Comparison of ENCODE assay signal across 8 mouse cellular contexts in genomic region chr1:36473211-36473780, GRCm38 (mm10). TPM values are rescaled to one million over a fixed set of nuclear protein-coding genes. Genes with fewer than 3 reads are reported as not detected.
DNase-seq lines count a peak whose midpoint lies in the region; ATAC-seq and TF ChIP-seq lines count a peak whose summit lies in the region.

No protein-coding gene starts in this region.

- 66% methylated on average over 10 of the region's 10 CpGs for WGBS in heart, embryonic 13.5 days

- H3K4me3 ChIP-seq in heart, embryonic 13.5 days, result peak overlapping the region; percentile 75
- peak overlapping the region; percentile 78 to 84; a peak in 3 of 4 replicates for H3K4me3 ChIP-seq in MEL (ENCODE audit: control insufficient read depth in 1 of 2, insufficient read depth in 1 of 2, low read depth in 2 of 2, low read length in 2 of 2)
- H3K4me3 ChIP-seq in megakaryocyte, embryonic 14.5 days (replicated peaks), result peak overlapping the region; percentile 100

- no peaks in the 10 kb centered on the region for H3K36me3 ChIP-seq in heart, embryonic 13.5 days
- H3K36me3 ChIP-seq in MEL (ENCODE audit: control insufficient read depth in 1 of 2, insufficient read depth in 2 of 2, low read length in 2 of 2), result peaks cover 0 to 20% of the 10 kb centered on the region in 2 experiments; a peak in 2 of 4 replicates
- H3K36me3 ChIP-seq in megakaryocyte, embryonic 14.5 days (replicated peaks; ENCODE audit: low read length), result peaks cover 44% of the 10 kb centered on the region

- H3K4me2 ChIP-seq in heart, embryonic 13.5 days, result peak overlapping the region; percentile 94

- H3K9ac ChIP-seq in heart, embryonic 13.5 days, result peak overlapping the region; percentile 60
- no peak overlapping the region for H3K9ac ChIP-seq in MEL (ENCODE audit: control insufficient read depth, low read depth, low read length, poor library complexity, severe bottlenecking)

- TF ChIP-seq EP300 in MEL (IDR thresholded peaks at IDR 0.05; ENCODE audit: low read depth in 1 of 2, low read length in 2 of 2), result no peak

- H3K9me3 ChIP-seq in heart, embryonic 13.5 days, result no peaks in the 10 kb centered on the region
- H3K9me3 ChIP-seq in MEL (replicated peaks; ENCODE audit: insufficient read depth, low read length), result no peaks in the 10 kb centered on the region
- no peaks in the 10 kb centered on the region for H3K9me3 ChIP-seq in megakaryocyte, embryonic 14.5 days

- intact Hi-C loops in left cerebral cortex, postnatal 14 days (cut with DNase I), result no loop called here
- intact Hi-C loops in left cerebral cortex, postnatal 10 days (cut with DNase I), result loop anchor here (5.0 to 10.0 kb wide), 2 partner anchors 41 to 108 kb away; partner anchors contain the start of gene Kansl3

- peaks cover 16% of the 10 kb centered on the region for H3K79me2 ChIP-seq in MEL (ENCODE audit: control insufficient read depth, insufficient read depth, low read length, poor library complexity)

- H3K4me1 ChIP-seq in heart, embryonic 13.5 days, result peaks cover 70% of the 10 kb centered on the region
- H3K4me1 ChIP-seq in MEL (ENCODE audit: control insufficient read depth in 1 of 2, insufficient read depth in 2 of 2, low read length in 2 of 2), result peaks cover 5 to 44% of the 10 kb centered on the region in 2 experiments
- peaks cover 93% of the 10 kb centered on the region for H3K4me1 ChIP-seq in megakaryocyte, embryonic 14.5 days

- no peak for TF ChIP-seq POLR2A in MEL (IDR thresholded peaks at IDR 0.05; ENCODE audit: control insufficient read depth in 1 of 2, insufficient read depth in 1 of 2, low read depth in 1 of 2, low read length in 2 of 2, poor library complexity in 1 of 2)

- no peak for TF ChIP-seq CTCF in MEL (IDR thresholded peaks at IDR 0.05 in 2 of 3, conservative IDR thresholded peaks at IDR 0.05 in 1 of 3; ENCODE audit: control insufficient read depth in 1 of 3, insufficient read depth in 1 of 3, low read depth in 2 of 3, low read length in 3 of 3, poor library complexity in 1 of 3, severe bottlenecking in 1 of 3)

- H3K27me3 ChIP-seq in heart, embryonic 13.5 days (replicated peaks), result no peaks in the 10 kb centered on the region; the same call in 1 of the 2 replicates
- no peaks in the 10 kb centered on the region for H3K27me3 ChIP-seq in MEL (ENCODE audit: control insufficient read depth in 1 of 2, insufficient read depth in 2 of 2, low read length in 2 of 2)
- peaks cover 2% of the 10 kb centered on the region for H3K27me3 ChIP-seq in megakaryocyte, embryonic 14.5 days (replicated peaks)

- DNase-seq in heart, adult 8-10 months (ENCODE audit: low spot score), result no peak
- DNase-seq in MEL (ENCODE audit: low read depth, low spot score), result peak; percentile 56
- no peak for DNase-seq in left cerebral cortex, postnatal 14 days (ENCODE audit: low spot score in 2 of 2)
- no peak for DNase-seq in left cerebral cortex, postnatal 10 days (ENCODE audit: extremely low spot score in 1 of 2, low spot score in 2 of 2)
- no peak for DNase-seq in urinary bladder, postnatal 25 days (ENCODE audit: low spot score)

- no peak for TF ChIP-seq RAD21 in MEL (IDR thresholded peaks at IDR 0.05; ENCODE audit: low read depth, low read length)

- H3K27ac ChIP-seq in heart, embryonic 13.5 days (replicated peaks), result no peak overlapping the region
- H3K27ac ChIP-seq in MEL (ENCODE audit: control insufficient read depth, low read depth, low read length), result no peak overlapping the region

- no peak for ATAC-seq in heart, embryonic 13.5 days (ENCODE audit: extremely low read depth, insufficient number of reproducible peaks, low FRiP score, low TSS enrichment)
- ATAC-seq in granulocyte monocyte progenitor cell, adult 5-6 weeks (replicated peaks; ENCODE audit: poor library complexity, severe bottlenecking), result peak; percentile 20

TF ChIP-seq in MEL, 35 proteins besides CTCF, POLR2A, EP300 and RAD21:
- TF ChIP-seq GATA1 (IDR thresholded peaks at IDR 0.05; ENCODE audit: low read depth, low read length) (0 out of 2 replicates have a peak, but pooled peaks have one; percentile 9), ETS1 (IDR thresholded peaks at IDR 0.05; ENCODE audit: low read depth, low read length) (no peak), TAL1 (IDR thresholded peaks at IDR 0.05; ENCODE audit: low read length) (peak; percentile 11; the same call in 1 of the 2 replicates), RCOR1 (IDR thresholded peaks at IDR 0.05; ENCODE audit: low read depth, low read length) (peak; percentile 22; the same call in 1 of the 2 replicates), TCF12 (IDR thresholded peaks at IDR 0.05; ENCODE audit: low read depth, low read length) (0 out of 2 replicates have a peak, but pooled peaks have one; percentile 7), MEF2A (IDR thresholded peaks at IDR 0.05; ENCODE audit: extremely low read depth, insufficient replicate concordance, low read depth, low read length, poor library complexity, severe bottlenecking) (no peak)

RNA-seq across cellular contexts. Expression of gene Cnnm4, which starts 1.9 kb away (rescaled TPM):
- 6.3 and 6.7 TPM in 2 replicates for polyA plus RNA-seq in heart, embryonic 13.5 days (2015; fragmentation: Nextera tagmentation; extraction: Ambion mirVana)
- total RNA-seq in heart, adult 8-10 months (2022), result 1 to 10 TPM; 3.7 to 5.2 (median 4.7) TPM
- 7.8 and 8.1 TPM in 2 replicates for total RNA-seq in MEL (2012; rRNA removed)
- polyA plus RNA-seq in MEL (2012; ENCODE audit: insufficient read depth in 1 of 2, insufficient read length in 2 of 2, low read depth in 1 of 2, low replicate concordance in 2 of 2, missing spikeins in 1 of 2), result 1 to 10 TPM in 1 of 2 experiments, not detected in 1; 8.5 TPM
- total RNA-seq in granulocyte monocyte progenitor cell, adult 5-6 weeks (2014; fragmentation: Nextera tagmentation), result 7.6 and 14.1 TPM in 2 replicates
- 4.4 and 6.1 TPM in 2 replicates for total RNA-seq in granulocyte monocyte progenitor cell, adult 5-6 weeks (2017)
- polyA plus RNA-seq in megakaryocyte, embryonic 14.5 days (2012; ENCODE audit: insufficient read depth, low replicate concordance), result 7.7 and 8.4 TPM in 2 replicates
- 10 to 100 TPM; 12.6 to 13.5 TPM for total RNA-seq in left cerebral cortex, postnatal 14 days (2021)
- total RNA-seq in left cerebral cortex, postnatal 10 days (2021), result 10 to 100 TPM; 12.7 to 13.7 TPM

RNA-seq across cellular contexts. Expression of gene Lman2l, which starts 28.2 kb away (rescaled TPM):
- 44.2 and 49.5 TPM in 2 replicates for polyA plus RNA-seq in heart, embryonic 13.5 days (2015; fragmentation: Nextera tagmentation; extraction: Ambion mirVana)
- total RNA-seq in heart, adult 8-10 months (2022), result 10 to 100 TPM; 26.3 to 29.4 (median 27.8) TPM
- 6.1 and 7.0 TPM in 2 replicates for total RNA-seq in MEL (2012; rRNA removed)
- polyA plus RNA-seq in MEL (2012; ENCODE audit: insufficient read depth in 1 of 2, insufficient read length in 2 of 2, low read depth in 1 of 2, low replicate concordance in 2 of 2, missing spikeins in 1 of 2), result 10 to 100 TPM in 1 of 2 experiments, not detected in 1; 19.7 TPM
- 21.0 and 25.0 TPM in 2 replicates for total RNA-seq in granulocyte monocyte progenitor cell, adult 5-6 weeks (2014; fragmentation: Nextera tagmentation)
- 5.9 and 6.3 TPM in 2 replicates for total RNA-seq in granulocyte monocyte progenitor cell, adult 5-6 weeks (2017)
- 1.1 and 6.7 TPM in 2 replicates for polyA plus RNA-seq in megakaryocyte, embryonic 14.5 days (2012; ENCODE audit: insufficient read depth, low replicate concordance)
- 10 to 100 TPM; 37.4 to 41.7 TPM for total RNA-seq in left cerebral cortex, postnatal 14 days (2021)
- total RNA-seq in left cerebral cortex, postnatal 10 days (2021), result 10 to 100 TPM; 37.8 to 40.5 TPM

RNA-seq across cellular contexts. Expression of gene Cnnm3, which starts 38.4 kb away (rescaled TPM):
- polyA plus RNA-seq in heart, embryonic 13.5 days (2015; fragmentation: Nextera tagmentation; extraction: Ambion mirVana), result 2.0 and 2.4 TPM in 2 replicates
- total RNA-seq in heart, adult 8-10 months (2022), result 10 to 100 TPM in 3 of 4 experiments, 1 to 10 TPM in 1; 8.6 to 16.3 (median 11.7) TPM
- total RNA-seq in MEL (2012; rRNA removed), result 3.8 and 4.2 TPM in 2 replicates
- polyA plus RNA-seq in MEL (2012; ENCODE audit: insufficient read depth in 1 of 2, insufficient read length in 2 of 2, low read depth in 1 of 2, low replicate concordance in 2 of 2, missing spikeins in 1 of 2), result 1 to 10 TPM in 1 of 2 experiments, not detected in 1; 9.9 TPM
- total RNA-seq in granulocyte monocyte progenitor cell, adult 5-6 weeks (2014; fragmentation: Nextera tagmentation), result 14.7 and 28.8 TPM in 2 replicates
- total RNA-seq in granulocyte monocyte progenitor cell, adult 5-6 weeks (2017), result 9.3 and 14.4 TPM in 2 replicates
- polyA plus RNA-seq in megakaryocyte, embryonic 14.5 days (2012; ENCODE audit: insufficient read depth, low replicate concordance), result 9.6 and 10.5 TPM in 2 replicates
- 10 to 100 TPM; 28.7 to 30.4 TPM for total RNA-seq in left cerebral cortex, postnatal 14 days (2021)
- total RNA-seq in left cerebral cortex, postnatal 10 days (2021), result 10 to 100 TPM; 30.3 to 34.1 TPM
